Mouse (Mus musculus): ENCODE measurements around the gene Pbx4. TPM values are rescaled to one million over a fixed set of nuclear protein-coding genes. Genes with fewer than 3 reads are reported as not detected.
A peak's percentile ranks its signal among the peaks of the same experiment; 100 is the strongest.

Gene Pbx4
- polyA plus RNA-seq, 1 experiment from 2014 or later, result 2.4 TPM

DNA sequence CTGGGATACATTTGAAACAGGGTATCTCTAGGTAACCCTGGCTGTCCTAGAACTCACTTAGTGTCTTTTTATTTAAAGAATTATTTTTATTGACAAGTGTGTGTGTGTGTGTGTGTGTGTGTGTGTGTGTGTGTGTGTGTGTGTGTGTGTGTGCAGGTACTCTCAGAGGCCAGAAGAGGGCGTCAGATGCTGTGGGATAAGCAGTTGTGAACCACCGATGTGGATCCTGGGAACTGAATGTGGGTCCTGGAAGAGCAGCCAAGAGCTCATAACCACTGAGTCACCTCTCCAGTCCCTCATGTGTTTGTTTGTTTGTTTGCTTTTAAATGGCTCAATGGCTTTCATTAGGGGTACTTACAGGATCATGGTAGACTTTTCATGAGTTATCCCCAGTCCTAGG, 17.4 kb upstream of the Pbx4 start:
- Histone ChIP-seq H3K4me3 (no peak overlapping the region), H3K9me3 (no peaks in the 10 kb centered on the region), H3K9ac (no peak overlapping the region), H3K4me1 (0 out of 2 replicates have a peak, but pooled peaks cover 3% of the 10 kb centered on the region), H3K4me2 (no peak overlapping the region), H3K27ac (replicated peaks) (no peak overlapping the region), H3K36me3 (peaks cover 90% of the 10 kb centered on the region), H3K27me3 (replicated peaks) (no peaks in the 10 kb centered on the region)
- no peak for ATAC-seq (ENCODE audit: extremely low read depth, insufficient number of reproducible peaks, low FRiP score, low TSS enrichment)
- 81% methylated on average over 2 of the region's 2 CpGs for WGBS

DNA sequence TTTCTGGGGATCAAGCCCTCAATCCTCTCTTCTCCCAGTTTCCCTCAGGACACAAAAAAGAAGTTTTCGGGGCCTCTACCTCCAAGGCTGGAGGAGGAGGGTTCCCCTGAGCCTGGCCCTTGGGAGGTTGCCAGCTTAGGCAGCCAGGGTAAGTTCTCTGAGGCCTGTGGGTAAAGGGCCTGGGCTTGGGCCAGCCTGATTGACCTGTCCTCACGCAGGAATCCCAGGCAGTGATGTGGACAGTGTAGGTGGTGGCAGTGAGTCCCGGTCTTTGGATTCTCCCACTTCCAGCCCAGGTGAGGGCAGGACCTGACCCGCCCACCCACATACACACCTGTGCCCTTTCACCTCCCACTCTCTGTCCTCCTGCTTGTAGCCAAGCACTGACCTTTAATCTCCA, 16.9 kb upstream of the Pbx4 start:
- no peak for ATAC-seq (ENCODE audit: extremely low read depth, insufficient number of reproducible peaks, low FRiP score, low TSS enrichment)
- Histone ChIP-seq H3K4me2 (no peak overlapping the region), H3K36me3 (peaks cover 86% of the 10 kb centered on the region), H3K4me3 (no peak overlapping the region), H3K27ac (replicated peaks) (no peak overlapping the region), H3K27me3 (replicated peaks) (no peaks in the 10 kb centered on the region), H3K9ac (no peak overlapping the region), H3K9me3 (no peaks in the 10 kb centered on the region), H3K4me1 (0 out of 2 replicates have a peak, but pooled peaks cover 3% of the 10 kb centered on the region)
- WGBS, result 88% methylated on average over 4 of the region's 4 CpGs

DNA sequence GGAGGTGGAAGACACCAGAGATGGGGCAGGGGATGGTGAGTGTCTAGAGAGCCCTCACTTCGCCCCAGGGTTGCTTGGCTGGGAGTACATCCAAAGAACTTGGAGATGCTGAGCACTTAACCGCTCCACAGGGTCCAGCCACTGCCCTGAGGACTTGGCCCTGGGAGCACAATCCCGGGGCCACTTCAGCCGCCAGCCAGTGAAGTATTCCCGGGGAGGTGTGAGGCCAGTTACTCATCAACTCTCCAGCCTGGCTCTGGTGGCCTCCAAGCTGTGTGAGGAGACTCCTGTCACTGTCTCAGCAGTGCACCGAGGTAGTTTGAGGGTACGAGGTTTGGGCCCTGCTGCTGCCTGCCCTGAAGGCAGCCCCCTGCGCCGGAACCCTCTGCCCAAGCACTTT, 11.8 kb upstream of the Pbx4 start:
- Histone ChIP-seq H3K4me3 (no peak overlapping the region), H3K9me3 (no peaks in the 10 kb centered on the region), H3K4me2 (no peak overlapping the region), H3K36me3 (peaks cover 44% of the 10 kb centered on the region), H3K9ac (no peak overlapping the region), H3K4me1 (peaks cover 21% of the 10 kb centered on the region), H3K27me3 (replicated peaks) (no peaks in the 10 kb centered on the region), H3K27ac (replicated peaks) (no peak overlapping the region)
- 69% methylated on average over 9 of the region's 9 CpGs for WGBS
- no peak for ATAC-seq (ENCODE audit: extremely low read depth, insufficient number of reproducible peaks, low FRiP score, low TSS enrichment)

DNA sequence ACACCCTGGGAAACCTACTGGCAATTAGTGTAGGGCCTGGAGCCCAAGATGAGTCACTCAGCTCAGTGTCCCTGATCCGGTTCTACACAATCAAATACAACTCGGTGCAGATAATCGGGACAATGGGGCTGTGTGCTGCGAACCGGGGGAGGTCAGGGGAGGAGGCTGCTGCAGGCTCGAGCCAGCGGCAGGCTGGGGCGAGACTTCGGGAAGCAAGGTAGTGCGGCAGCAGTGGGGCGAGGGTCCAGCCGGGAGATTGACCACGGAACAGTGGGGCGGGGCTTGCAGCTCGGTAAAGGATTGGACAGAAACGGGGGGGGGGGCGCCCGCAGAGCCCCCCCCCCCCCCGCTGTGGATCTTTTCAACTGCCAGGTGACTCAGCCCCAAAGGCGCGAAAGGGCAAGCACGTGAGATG, 10.3 kb upstream of the Pbx4 start:
- Histone ChIP-seq H3K36me3 (peaks cover 35% of the 10 kb centered on the region), H3K9ac (peak overlapping the region; percentile 83), H3K27ac (replicated peaks) (0 out of 2 replicates have a peak overlapping the region, but pooled peaks have one; percentile 20), H3K9me3 (no peaks in the 10 kb centered on the region), H3K27me3 (replicated peaks) (no peaks in the 10 kb centered on the region), H3K4me3 (peak overlapping the region; percentile 69), H3K4me2 (peak overlapping the region; percentile 88), H3K4me1 (peaks cover 18% of the 10 kb centered on the region)
- WGBS, result 2% methylated on average over 16 of the region's 22 CpGs
- ATAC-seq (ENCODE audit: extremely low read depth, insufficient number of reproducible peaks, low FRiP score, low TSS enrichment), result no peak

DNA sequence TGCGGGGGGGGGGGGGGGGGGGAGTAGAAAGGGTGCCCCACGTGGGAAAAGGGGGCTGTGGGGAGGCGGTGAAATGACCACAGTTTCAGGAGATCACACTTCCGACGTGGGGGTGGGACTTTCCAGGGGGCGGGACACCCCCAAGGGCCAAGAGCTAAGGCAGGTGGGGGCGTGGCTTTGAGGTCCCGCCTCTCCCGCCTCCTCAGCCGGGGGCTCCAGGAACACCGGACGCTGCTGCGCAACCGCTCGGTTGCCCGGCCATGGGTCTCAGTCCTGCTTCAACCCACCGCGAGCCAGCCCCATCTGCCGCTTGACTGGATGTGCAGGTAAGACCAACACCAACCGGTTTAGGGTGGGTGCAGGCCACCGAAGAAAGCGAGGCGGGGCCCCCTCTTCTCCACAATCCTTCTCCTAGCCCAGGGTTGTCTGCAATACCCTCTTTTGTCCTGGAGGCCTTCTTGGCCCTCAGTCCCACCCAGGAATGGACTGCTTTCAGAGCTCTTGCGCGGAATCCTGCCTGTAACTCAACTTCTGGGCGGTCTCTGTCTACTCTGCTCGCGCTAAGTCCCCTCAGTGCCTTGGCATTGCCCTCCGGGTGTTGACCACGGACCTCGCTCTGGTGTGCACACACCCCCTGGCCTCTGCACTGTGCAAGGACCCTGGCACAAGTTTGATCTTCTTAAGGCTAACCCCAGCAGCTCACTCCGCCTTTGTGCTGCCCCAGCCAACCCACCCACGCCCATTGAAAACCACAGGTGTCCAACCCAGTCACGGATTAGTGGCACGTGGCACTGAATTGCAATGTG, 9.7 kb upstream of the Pbx4 start, which contains the start of gene Lpar2:
Gene Lpar2 (plus strand): TSS at position 44 of the 806 bp plus-strand sequence.
- peak within 1 kb of the TSS; percentile 59 for H3K27ac ChIP-seq (replicated peaks)
- H3K4me1 ChIP-seq, result peaks cover 24% of the 10 kb centered on the region
- H3K36me3 ChIP-seq, result peaks cover 29% of the 10 kb centered on the region
- H3K9me3 ChIP-seq, result no peaks in the 10 kb centered on the region
- H3K4me2 ChIP-seq, result peak within 1 kb of the TSS; percentile 88
- H3K4me3 ChIP-seq, result peak within 1 kb of the TSS; percentile 69
- 5% methylated on average over 32 of the region's 35 CpGs for WGBS
- H3K27me3 ChIP-seq (replicated peaks), result no peaks in the 10 kb centered on the region
- H3K9ac ChIP-seq, result peak within 1 kb of the TSS; percentile 83
- peak; percentile 64 for ATAC-seq (ENCODE audit: extremely low read depth, insufficient number of reproducible peaks, low FRiP score, low TSS enrichment)

DNA sequence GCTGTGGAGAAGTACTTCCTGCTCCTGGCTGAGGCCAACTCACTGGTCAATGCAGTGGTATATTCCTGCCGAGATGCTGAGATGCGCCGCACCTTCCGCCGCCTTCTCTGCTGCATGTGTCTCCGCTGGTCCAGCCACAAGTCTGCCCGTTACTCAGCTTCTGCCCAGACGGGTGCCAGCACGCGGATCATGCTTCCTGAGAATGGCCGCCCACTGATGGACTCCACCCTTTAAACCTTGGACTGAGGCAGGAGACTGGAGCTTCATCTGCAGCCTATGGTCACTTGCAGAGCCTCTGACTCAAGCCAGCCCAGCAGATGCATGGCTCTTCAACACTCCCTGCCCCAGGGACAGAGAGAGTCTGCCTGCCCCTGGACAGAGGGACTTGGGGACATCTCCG, 5.9 kb upstream of the Pbx4 start:
- no peak overlapping the region for H3K9ac ChIP-seq
- H3K9me3 ChIP-seq, result no peaks in the 10 kb centered on the region
- no peak overlapping the region for H3K27ac ChIP-seq (replicated peaks)
- no peak overlapping the region for H3K4me2 ChIP-seq
- WGBS, result 85% methylated on average over 12 of the region's 12 CpGs
- ATAC-seq (ENCODE audit: extremely low read depth, insufficient number of reproducible peaks, low FRiP score, low TSS enrichment), result no peak
- peaks cover 19% of the 10 kb centered on the region for H3K36me3 ChIP-seq
- no peaks in the 10 kb centered on the region for H3K27me3 ChIP-seq (replicated peaks)
- H3K4me1 ChIP-seq, result peaks cover 31% of the 10 kb centered on the region
- H3K4me3 ChIP-seq, result no peak overlapping the region

DNA sequence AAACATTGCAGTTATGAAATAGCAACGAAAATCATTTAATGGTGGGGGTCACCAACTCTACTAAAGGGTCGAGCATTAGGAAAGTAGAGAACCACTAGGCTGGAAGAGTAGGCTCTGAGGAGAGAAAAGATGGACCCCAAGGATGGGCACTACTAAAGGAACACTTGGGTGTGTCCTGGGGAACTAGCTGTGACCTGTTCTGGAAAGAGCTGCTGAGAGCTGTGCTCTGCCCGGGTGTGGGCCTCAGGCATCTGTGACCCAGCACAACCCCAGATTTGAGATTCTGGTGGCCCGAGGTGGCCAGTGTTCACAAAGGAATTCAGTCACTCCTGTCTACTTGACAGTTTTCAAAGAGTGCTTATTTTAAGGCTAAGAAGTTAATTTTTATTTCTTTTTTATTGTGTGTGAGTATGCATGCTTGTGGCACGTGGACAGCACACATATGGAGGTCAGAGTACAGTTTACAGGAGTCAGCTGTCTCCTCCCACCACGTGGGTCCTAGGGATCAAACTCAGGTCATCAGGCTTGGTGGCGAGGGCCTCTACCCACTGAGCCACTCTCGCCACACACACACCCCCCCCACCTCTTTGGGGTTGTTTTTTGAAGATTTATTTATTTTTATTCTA, 4.9 kb downstream of the Pbx4 start:
- 60% methylated on average over 8 of the region's 8 CpGs for WGBS
- Histone ChIP-seq H3K36me3 (no peaks in the 10 kb centered on the region), H3K4me1 (peaks cover 7% of the 10 kb centered on the region), H3K27ac (replicated peaks) (no peak overlapping the region), H3K4me3 (no peak overlapping the region), H3K9me3 (no peaks in the 10 kb centered on the region), H3K27me3 (replicated peaks) (peaks cover 10% of the 10 kb centered on the region), H3K4me2 (no peak overlapping the region), H3K9ac (no peak overlapping the region)
- no peak for ATAC-seq (ENCODE audit: extremely low read depth, insufficient number of reproducible peaks, low FRiP score, low TSS enrichment)

DNA sequence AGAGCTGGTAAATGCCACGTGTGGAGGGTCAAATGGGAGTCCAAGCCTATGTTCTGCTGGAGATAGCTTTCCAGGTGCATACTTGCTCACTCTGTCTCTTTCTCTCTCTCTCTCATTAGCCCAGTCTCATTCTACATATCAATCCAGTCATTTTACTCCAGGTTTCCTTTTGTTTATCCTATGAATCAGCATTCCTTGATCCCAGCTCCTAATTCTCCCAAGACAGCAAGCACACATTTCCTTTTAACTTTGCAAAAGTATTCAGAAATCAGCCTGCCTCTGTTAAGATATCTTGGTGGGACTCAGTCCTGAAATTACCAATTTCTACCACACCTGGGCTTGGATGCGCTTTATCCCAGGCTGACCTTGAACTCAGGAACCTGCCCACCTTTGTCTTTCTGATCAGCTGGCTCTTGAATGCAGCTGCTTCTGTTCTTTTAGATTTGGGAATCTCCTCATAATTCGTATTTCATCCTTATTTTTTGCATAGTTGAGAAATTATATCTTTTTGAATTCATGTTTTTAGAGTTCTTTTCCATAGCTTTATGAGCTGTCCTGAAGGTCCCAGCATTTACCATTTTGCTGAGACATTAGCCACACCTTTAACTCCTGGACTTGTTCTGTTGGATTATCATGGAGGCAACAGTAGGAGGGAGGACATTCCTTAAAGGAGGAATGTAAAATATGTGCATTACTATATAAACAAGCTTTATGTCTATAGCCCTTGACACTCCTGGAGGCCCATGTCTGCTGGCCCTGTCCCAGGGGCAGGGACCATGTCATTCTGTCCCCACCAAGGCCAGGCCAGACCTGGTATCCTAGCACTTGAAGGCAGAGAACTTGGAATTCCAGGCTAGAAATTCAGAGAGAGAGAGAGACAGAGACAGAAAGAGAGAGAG, 15.1 kb downstream of the Pbx4 start:
- H3K9me3 ChIP-seq, result no peaks in the 10 kb centered on the region
- H3K36me3 ChIP-seq, result no peaks in the 10 kb centered on the region
- H3K4me1 ChIP-seq, result peaks cover 23% of the 10 kb centered on the region
- H3K4me2 ChIP-seq, result no peak overlapping the region
- ATAC-seq (ENCODE audit: extremely low read depth, insufficient number of reproducible peaks, low FRiP score, low TSS enrichment), result no peak
- no peaks in the 10 kb centered on the region for H3K27me3 ChIP-seq (replicated peaks)
- H3K9ac ChIP-seq, result no peak overlapping the region
- H3K4me3 ChIP-seq, result no peak overlapping the region
- H3K27ac ChIP-seq (replicated peaks), result peak overlapping the region; percentile 32; the same call in 1 of the 2 replicates
- WGBS, result 71% methylated on average over 3 of the region's 3 CpGs

DNA sequence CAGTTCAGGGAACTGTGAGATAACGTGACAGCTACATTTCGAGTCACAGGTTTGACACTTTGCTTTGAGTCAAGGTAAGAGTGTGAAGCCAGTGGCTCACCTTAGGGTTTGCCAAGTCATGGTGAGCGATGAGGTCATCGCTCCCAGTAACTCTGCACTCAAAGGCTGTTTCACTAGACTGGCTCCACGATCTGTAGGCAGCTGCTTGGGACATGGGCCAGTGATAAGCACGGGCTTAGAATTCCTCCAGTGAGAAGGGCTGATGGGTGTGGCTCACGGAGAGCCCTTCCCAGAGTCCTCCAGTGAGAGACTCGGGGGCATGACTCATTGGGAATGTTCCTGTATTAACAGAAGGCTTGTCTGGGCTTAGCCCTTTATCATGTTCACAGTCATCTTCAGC, 16.7 kb downstream of the Pbx4 start:
- Histone ChIP-seq H3K36me3 (no peaks in the 10 kb centered on the region), H3K4me2 (peak overlapping the region; percentile 7; the same call in 1 of the 2 replicates), H3K9ac (no peak overlapping the region), H3K9me3 (no peaks in the 10 kb centered on the region), H3K27ac (replicated peaks) (peak overlapping the region; percentile 43), H3K4me3 (no peak overlapping the region), H3K4me1 (peaks cover 23% of the 10 kb centered on the region), H3K27me3 (replicated peaks) (no peaks in the 10 kb centered on the region)
- ATAC-seq (ENCODE audit: extremely low read depth, insufficient number of reproducible peaks, low FRiP score, low TSS enrichment), result peak; percentile 76
- 39% methylated on average over 8 of the region's 8 CpGs for WGBS

DNA sequence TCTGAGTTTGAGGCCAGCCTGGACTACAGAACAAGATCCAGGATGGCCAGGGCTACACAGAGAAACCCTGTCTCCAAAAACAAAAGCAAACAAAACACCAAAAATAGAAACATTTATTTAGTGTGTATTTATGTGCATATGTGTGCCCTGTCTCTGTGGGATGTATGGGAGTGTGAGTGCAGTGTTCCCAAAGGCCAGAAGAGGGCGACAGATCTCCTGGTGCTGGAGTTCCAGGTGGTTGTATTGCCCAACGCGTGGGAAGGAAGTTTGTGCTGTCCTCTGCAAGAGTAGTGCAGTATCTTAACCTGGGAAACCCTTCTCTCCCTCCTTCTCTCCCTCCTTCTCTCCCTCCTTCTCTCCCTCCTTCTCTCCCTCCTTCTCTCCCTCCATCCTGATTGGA, 17.6 kb downstream of the Pbx4 start:
- Histone ChIP-seq H3K4me3 (no peak overlapping the region), H3K4me2 (no peak overlapping the region), H3K4me1 (peaks cover 23% of the 10 kb centered on the region), H3K27me3 (replicated peaks) (no peaks in the 10 kb centered on the region), H3K9me3 (no peaks in the 10 kb centered on the region), H3K27ac (replicated peaks) (no peak overlapping the region), H3K9ac (no peak overlapping the region), H3K36me3 (no peaks in the 10 kb centered on the region)
- no peak for ATAC-seq (ENCODE audit: extremely low read depth, insufficient number of reproducible peaks, low FRiP score, low TSS enrichment)
- 37% methylated on average over 3 of the region's 3 CpGs for WGBS

DNA sequence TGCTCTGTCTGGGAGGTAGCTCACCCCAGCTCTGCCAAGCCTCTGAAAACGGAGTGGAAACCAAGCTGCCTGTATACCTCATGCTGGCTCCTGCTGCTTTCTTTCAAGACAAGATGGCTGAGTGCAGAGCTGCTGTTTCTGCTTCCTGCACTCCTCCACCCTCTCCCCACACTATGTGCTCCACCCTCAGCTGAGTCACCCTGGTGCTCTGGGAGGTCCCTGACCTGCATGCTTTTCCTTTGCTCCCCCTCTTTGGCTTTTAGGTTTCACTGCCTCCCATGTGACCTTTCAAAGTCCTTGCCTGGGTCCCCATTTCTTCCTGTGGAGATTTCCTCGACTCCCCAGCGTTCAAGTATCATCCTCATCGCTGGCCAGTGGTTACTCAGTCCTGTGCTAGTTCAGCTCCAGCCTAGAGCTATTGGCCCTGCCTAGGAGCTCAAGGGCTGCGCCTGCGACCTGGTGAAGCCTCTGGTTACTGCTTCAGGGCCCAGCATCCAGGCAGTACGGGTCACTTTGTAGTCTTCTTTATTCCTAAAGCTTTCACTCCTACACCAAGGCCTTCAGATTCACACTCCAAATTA, 18.7 kb downstream of the Pbx4 start:
- H3K4me3 ChIP-seq, result no peak overlapping the region
- H3K9me3 ChIP-seq, result no peaks in the 10 kb centered on the region
- no peak overlapping the region for H3K9ac ChIP-seq
- no peak overlapping the region for H3K27ac ChIP-seq (replicated peaks)
- H3K36me3 ChIP-seq, result no peaks in the 10 kb centered on the region
- no peak for ATAC-seq (ENCODE audit: extremely low read depth, insufficient number of reproducible peaks, low FRiP score, low TSS enrichment)
- H3K27me3 ChIP-seq (replicated peaks), result no peaks in the 10 kb centered on the region
- H3K4me2 ChIP-seq, result no peak overlapping the region
- peaks cover 23% of the 10 kb centered on the region for H3K4me1 ChIP-seq
- WGBS, result 64% methylated on average over 7 of the region's 7 CpGs
